Mouse (Mus musculus): ENCODE measurements around the gene Prkcb.

- no peak for TF ChIP-seq CTCF (conservative IDR thresholded peaks at IDR 0.05; ENCODE audit: insufficient read depth, insufficient read length, low read depth, low read length)
- no peak for TF ChIP-seq POLR2A (IDR thresholded peaks at IDR 0.05; ENCODE audit: low read depth, low read length)
Measured at GRCm38 (mm10) chr7:122558085-122558811, 269.7 kb downstream of the Prkcb start.
